Mouse (Mus musculus) B cell, adult 2 months (primary cell): ENCODE results near the gene Hdac9.
"Not testable (repeated sequence)": the region's sequence is repeated elsewhere in the genome, so short reads cannot be mapped to it uniquely, and the experiment has no call there.

Experiments
- DNase-seq, 2 experiments: peaks; one replicate each; pipeline ENCODE4 v3.0.0; 2022

Gene Hdac9

DNA sequence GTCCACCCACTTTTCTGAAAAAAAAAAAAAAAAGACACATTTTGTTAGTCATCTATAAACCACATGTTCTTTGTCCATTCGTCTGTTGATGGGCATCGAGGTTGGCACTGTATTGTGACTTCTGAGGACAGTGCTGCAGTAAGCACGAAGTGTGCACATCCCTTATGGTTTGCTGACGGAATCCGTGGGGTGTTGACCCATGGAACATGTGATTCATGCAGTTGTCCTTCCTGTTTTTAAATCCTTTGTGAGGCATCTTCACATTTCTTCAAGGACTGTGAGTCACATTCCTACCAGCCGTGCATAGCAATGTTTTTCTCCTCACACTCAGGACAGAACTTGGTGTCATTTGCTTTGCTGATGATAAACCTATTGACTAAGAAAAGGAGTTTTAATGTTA lies 875.9 kb downstream of the Hdac9 start:
- no peak for DNase-seq

- no peak for DNase-seq
Observed at GRCm38 (mm10) chr12:34040061-34040460, 876.8 kb downstream of the Hdac9 start.

- not testable (repeated sequence) for DNase-seq
Observed at GRCm38 (mm10) chr12:34009796-34010195, 907.1 kb downstream of the Hdac9 start.
